Mouse (Mus musculus) CD4-positive naive resting alpha-beta T cell, adult 76 days (primary cell): ENCODE results near the gene Apba1. TPM values are rescaled to one million over a fixed set of nuclear protein-coding genes. Genes with fewer than 3 reads are reported as not detected.

Experiments
- total RNA-seq: library from RNA; stranded (reverse); gene quantifications from one replicate; pipeline ENCODE4 v1.2.4, GENCODE M21; 2023

The Apba1 gene
- total RNA-seq = 0.21 TPM

DNA sequence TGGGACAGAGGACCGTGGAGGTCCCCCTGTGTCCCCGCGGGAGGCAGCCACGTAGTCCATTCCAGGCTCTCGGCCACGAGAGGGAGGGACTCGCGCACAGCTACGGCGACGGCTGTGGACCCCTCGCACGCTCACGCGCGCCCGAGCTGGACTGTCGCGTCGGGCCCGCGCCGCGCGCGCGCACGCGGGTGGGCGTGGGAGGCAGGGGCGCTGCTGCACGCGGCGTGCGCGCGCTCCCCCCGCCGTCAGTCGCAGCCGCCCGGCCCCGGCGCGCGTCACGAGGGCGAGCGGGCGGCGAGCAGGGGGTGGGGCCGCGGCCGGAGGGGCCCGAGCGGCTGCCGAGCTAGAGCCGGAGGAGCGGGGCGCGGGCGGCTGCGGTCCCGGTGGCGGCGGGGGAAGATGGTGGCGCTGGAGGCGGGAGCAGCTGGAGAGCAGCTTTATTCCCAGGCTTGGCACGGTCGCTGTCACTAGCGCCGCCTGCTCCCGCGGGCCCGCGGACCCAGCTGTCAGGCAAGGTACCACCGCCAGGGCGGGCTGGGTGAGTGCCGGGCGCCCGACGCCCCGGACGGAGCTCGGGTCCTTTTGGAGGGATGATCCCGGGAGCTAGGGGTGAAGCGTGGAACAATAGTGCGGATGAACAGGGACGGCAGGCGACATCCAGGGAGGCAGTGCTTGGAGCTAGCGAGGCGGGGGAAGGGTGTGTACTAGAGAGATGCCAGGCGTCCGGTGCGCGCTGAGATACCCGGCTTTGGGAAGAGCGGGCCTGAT, at the start of gene Apba1:
Apba1 (plus strand) TSS at position 334 of the 768 bp plus-strand sequence.

Other genes starting within 250 kb of the Apba1 start
- gene 1700028P14Rik, start 106.1 kb upstream of the Apba1 start, total RNA-seq = not detected
- gene Ptar1, start 71.5 kb upstream of the Apba1 start, total RNA-seq = 37.2 TPM